Mouse (Mus musculus) adrenal gland, postnatal 36 days (tissue): ENCODE data around the gene Tnni3k. TPM values are rescaled to one million over a fixed set of nuclear protein-coding genes. Genes with fewer than 3 reads are reported as not detected.

Source experiments
- DNase-seq, 2 experiments: peaks; one replicate each; pipeline ENCODE4 v3.0.0; 2021; ENCODE audit warnings: mixed read lengths in 1 of 2
- total RNA-seq, 2 experiments: library from RNA; stranded (reverse); gene quantifications; 2 replicates each; pipeline ENCODE4 v1.2.3; 2021

Gene Tnni3k
- total RNA-seq, 2 experiments from 2014 or later, result not detected

DNA sequence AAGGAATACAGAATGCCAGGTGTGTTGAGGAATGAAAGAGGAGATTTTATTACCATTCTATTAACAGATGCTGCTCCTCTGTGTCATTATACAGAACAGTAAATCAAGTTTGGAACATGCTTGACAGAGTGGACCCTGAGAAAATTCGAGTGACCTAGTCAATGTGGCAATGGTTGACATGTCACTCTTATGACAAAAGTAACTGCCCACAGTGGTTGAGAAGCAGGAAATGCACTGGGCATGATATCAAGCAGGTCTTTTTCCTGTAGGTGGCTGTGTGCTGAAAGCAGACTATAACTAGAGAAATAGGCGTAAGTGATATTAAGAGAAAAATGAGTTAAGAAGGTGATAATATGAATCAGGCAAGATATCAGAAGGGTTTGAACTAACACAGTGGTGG lies 105.7 kb downstream of the Tnni3k start:
- DNase-seq, result no peak

DNA sequence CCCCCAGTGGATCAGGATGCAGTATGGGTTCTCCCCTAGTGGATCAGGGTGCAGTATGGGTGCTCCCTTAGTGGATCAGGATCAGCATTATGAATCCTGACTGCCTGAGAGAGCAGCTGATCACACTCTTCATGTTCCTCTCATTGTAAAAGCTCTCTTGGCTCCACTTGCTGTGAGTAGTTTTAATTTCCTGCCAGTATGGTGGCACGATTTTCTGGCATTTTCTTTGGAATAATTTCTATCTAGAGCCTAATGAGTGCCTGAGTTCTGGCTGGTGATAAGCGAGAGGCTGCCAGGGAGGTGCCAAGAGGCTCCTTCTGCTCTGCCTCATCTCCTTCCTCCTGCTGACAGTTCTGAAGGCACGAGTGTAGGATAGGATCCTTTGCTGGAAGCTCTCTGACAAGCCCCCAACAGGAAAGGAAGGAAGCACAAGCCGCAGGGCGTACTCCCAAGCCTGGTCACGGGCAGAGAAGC lies 109.5 kb downstream of the Tnni3k start:
- no peak for DNase-seq

- DNase-seq, result no peak
Measured at GRCm38 (mm10) chr3:154927757-154928156, 127.5 kb downstream of the Tnni3k start.

- no peak for DNase-seq
Measured at GRCm38 (mm10) chr3:154924936-154925335, 130.3 kb downstream of the Tnni3k start.

DNA sequence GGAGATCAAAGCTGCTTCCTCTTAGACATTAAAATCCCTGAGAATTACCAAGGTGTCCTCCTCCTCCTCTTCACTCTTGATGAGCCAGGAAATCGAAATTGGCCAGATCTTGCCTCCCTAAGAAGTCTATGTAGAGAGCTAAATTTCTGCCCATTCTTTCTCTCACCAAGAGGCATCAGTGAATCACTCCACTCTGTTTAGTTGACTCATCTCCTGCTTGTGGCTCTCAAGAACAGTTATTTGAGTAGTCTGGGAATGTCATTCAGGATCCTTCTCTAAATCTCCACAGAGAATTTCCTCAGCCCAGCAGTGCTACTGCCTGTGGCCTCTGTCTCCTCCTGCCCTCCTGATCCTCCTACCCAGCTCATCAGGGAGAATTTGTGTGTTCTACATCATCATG lies 139.6 kb downstream of the Tnni3k start:
- DNase-seq, result no peak

DNA sequence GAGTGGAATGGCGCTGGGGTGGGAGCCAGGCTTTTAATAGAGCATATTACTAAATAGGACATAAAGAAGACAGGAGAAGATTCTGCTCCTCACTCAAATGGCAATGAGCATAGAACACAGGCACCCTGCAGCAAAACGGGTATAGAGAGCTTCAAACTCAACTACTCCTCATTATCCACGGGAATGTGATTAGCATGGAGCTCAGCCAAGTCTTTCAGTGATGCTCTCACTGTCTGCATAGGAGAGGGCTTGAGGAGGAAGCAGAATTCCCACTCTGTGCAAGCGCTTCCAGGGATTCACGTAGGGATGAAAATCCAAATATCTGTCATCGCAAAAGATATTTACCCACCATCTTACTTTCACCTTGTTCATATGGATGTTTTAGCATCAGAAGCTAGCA lies 141.6 kb downstream of the Tnni3k start:
- no peak for DNase-seq

GRCm38 (mm10) chr3:154896737-154897136 lies 158.5 kb downstream of the Tnni3k start:
- peak; percentile 44 to 51 for DNase-seq

DNA sequence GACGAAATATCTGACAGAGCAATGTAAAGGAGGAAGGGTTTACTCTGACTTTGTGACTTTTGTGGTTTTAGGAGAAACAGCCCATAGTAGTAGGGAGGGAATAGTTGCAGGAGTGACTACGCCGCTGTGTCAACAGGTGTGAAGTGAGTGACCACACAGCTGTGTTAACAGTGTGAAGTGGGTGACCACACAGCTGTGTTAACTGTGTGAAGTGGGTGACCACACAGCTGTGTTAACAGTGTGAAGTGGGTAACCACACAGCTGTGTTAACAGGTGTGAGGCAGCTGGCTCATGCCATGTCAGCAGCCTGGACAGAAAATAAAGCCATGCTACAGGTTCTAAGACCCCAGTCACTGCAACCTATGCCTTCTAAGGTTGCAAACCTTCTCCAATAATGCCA lies 162.0 kb downstream of the Tnni3k start:
- DNase-seq, result no peak

- peak; percentile 75 to 80 for DNase-seq
Measured at GRCm38 (mm10) chr3:154885452-154885851, 169.8 kb downstream of the Tnni3k start.

- DNase-seq, result no peak
Measured at GRCm38 (mm10) chr3:154885048-154885447, 170.2 kb downstream of the Tnni3k start.

DNA sequence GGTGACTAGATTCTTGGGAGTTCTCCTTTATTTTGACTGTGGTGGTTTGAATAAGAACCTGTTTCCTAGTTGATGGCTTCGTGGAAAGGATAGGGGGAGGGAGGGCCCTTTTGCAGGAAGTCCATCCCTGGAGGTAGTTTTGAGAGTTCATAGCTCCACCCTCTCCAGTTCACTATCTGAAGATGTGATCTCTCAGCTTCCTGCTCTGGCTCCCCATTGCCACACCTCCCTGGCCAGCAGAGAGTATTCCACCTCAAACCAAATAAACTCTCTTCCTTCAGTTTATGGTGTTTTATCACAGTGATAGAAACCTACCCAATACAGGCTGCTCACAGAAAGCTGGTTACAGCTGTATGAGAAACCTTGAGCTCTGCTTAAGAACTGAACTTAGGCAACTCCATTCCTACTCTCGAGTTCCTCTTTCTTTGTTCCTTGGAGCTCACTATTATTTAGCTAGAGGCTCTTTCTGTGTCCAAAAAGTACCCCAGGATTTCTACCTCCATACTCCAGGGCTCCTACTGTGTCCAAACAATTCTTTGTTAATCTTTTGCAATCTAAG lies 173.7 kb downstream of the Tnni3k start:
- DNase-seq, result no peak

DNA sequence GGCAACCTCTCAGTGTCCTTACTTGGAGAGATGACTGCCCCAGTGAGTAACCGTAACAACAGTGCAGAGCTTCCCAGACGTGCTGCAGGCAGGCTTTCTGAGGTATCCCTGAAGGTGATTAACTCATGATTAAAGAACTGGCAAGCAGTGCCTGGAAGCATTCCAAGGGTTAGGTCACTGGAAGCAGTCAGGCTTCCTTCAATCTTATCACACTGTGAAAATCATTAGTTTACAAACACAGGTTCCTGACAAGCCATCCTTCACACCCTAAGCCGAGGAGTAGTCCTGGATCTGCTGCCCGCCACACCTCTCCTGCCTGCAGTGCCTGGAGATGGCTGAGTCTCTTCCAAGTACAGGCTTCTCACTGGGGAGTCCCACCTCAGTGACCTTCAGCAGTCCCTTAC lies 174.7 kb downstream of the Tnni3k start:
- peak; percentile 9 to 40 for DNase-seq

DNA sequence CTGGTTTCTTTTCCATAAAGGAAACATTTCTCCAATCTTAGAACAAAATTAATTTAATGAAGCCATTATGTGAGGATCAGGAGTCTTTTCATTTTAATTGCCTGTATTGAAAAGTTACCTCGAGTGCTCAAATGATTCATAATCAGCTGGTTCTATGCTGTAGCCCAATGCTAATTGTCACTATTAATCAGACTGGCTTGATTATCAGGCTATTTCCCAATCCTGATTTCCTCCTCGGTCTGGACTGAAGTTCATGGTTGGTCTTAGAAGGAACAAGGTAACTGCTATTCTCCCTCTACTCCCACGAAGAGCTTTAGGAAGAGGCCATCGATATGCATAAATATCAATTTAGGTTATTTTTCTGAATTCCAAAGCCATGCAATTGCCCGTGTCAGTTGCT lies 175.1 kb downstream of the Tnni3k start:
- no peak for DNase-seq

GRCm38 (mm10) chr3:154879515-154879914 lies 175.7 kb downstream of the Tnni3k start:
- no peak for DNase-seq

GRCm38 (mm10) chr3:154879080-154879479 lies 176.1 kb downstream of the Tnni3k start:
- DNase-seq, result no peak

DNA sequence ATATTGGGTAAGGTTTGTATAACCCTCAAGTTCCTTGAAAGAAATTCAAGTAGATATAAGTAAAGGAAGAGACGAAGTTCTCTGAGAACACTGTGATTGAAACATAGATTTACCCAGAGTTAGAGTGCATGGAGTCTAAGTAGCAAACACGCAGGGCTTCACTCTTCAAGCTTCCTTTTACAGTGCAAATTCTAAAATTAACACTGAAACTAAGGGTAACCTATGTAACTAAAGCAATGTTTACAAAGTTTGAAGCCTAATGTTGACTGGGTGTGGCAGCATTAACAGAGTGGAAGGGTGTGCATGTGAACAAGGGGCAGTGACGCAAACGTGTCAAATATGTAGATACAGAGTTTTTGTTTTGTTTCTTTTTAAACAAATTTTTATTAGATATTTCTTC lies 186.4 kb downstream of the Tnni3k start:
- DNase-seq, result no peak

GRCm38 (mm10) chr3:154861921-154862320 lies 193.3 kb downstream of the Tnni3k start:
- DNase-seq, result no peak

DNA sequence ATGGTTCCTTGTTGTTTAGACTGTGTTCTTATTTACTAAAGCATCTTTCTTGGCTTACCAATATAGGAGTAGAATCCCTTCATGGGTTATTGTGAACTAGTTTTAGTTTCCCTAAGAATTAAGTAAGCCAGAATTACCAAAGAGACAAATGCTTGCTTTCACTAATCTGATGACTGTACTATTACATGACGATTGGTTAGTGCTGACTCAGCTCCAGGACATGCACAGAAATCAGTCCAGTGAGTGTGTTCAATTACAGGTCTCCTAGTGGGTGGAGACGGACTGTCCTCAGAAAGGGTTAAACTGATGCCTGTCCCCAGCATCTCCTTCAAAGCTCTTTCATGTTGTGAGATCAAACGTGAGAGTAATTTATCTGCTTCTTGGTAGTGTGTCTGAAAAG lies 195.5 kb downstream of the Tnni3k start:
- no peak for DNase-seq

DNA sequence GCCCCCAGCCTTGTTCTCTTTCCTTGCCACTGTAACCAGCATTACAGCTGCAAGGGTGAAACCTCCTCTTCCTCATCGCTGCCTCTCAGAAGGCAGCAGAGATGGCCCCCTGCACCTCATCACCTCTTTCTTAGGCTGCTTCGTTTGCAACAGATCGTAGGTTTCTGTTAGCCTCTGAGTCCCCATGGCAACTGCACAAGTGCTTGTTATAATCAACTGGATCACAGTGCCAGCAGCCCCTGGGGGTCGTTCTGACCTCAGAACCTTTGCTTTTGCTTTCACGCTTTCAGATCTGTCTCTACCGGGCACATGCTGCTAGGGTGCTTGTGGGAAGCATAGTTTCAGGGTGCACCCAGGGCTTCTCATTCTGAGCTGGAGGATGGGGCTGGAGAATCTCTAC lies 201.9 kb downstream of the Tnni3k start:
- DNase-seq, result no peak

GRCm38 (mm10) chr3:154852281-154852680 lies 202.9 kb downstream of the Tnni3k start:
- DNase-seq, result no peak

GRCm38 (mm10) chr3:154842247-154842646 lies 213.0 kb downstream of the Tnni3k start:
- DNase-seq, result no peak

GRCm38 (mm10) chr3:154841076-154841475 lies 214.1 kb downstream of the Tnni3k start:
- no peak for DNase-seq

DNA sequence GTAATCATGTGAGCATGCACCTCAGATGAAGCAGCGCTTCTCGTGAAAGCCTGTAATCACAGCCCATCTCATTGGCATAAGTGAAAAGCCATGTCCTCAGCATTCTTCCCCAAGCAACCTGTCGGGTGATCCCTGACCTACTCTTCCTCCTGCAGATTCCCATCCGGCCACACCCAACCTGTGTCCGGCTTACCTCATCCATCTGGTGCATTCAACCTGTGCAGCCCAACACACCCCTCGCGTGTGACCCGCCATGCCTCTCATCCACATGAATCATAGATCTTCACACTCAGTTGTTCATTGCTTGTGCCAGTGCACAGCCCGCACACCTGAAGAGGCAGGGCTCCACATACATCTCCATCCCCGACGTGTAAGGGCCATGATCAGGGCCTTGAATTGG lies 217.3 kb downstream of the Tnni3k start:
- no peak for DNase-seq

DNA sequence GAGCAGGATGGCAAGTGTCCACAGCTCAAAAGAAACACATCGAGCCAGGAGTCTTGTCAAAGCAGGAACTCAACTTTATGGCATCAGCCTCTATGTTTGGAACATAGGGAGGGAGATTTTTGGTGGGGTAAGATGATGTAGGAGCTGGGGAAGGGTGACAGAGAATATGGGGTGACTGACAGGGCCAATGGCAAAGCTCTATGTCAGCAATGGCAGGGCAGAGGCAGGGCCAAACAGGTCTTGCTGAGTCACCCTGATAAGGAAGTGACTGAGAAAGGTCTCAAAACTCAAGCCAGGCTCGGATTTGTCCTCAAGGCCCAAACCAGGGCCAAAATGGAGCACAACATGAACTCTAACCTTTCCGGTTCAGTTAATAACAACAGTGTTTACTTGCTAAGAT lies 219.1 kb downstream of the Tnni3k start:
- no peak for DNase-seq

DNA sequence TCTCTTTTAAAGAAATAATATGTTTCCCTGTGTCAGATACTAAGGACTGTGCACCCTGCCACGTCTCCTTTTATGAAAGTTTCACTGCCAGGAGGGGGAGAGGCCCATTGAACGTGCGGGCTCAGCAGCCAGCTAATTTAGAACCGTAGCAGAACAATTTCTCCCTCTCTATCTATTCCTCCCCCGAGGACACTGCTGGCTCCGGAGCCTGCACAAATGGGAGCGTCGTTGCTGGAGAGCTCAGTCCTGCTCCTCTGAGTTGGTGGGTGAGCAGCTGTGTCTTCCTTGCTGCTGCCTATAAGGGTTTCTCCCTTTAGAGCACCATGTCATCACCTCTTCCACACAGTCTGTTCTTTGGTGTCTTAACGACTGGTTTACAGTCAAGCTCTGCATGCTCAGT lies 220.8 kb downstream of the Tnni3k start:
- no peak for DNase-seq
